Mouse (Mus musculus): Measurements from ENCODE around the gene Adamts12. TPM values are rescaled to one million over a fixed set of nuclear protein-coding genes. Genes with fewer than 3 reads are reported as not detected.

Gene Adamts12
- polyA plus RNA-seq, 2 experiments, result 8.7 to 10.6 TPM

DNA sequence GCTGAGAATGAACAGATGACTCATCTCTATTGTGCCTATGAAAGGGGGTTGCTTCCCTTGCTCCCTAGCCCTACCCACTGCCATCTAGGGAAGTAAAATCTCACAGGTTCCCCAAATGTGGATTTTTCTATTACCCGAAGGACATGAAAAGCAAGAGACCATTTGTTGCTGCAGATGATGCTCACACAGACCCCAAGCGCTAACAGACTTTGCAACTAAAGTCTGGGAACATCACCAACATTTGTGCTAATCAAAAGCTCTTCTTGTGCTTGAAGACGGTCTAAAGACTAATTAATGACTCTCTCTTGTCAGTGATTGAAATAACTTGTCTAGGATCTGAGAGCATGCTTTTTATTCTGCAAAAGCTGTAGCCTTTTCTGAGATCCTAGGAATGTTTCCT, 175.8 kb downstream of the Adamts12 start:
- H3K9ac ChIP-seq (ENCODE audit: low read depth, low read length, severe bottlenecking), result no peak overlapping the region
- no peaks in the 10 kb centered on the region for H3K27me3 ChIP-seq (ENCODE audit: control insufficient read depth, insufficient read depth, low read length)
- ATAC-seq (ENCODE audit: low FRiP score, low read depth), result no peak
- no peak overlapping the region for H3K4me3 ChIP-seq (replicated peaks; ENCODE audit: low read length)
- H3K4me1 ChIP-seq (ENCODE audit: control insufficient read depth, insufficient read depth, low read length), result no peaks in the 10 kb centered on the region
- DNase-seq (ENCODE audit: low spot score), result no peak
- TF ChIP-seq POLR2A (IDR thresholded peaks at IDR 0.05; ENCODE audit: borderline replicate concordance, extremely low read depth, insufficient read depth, insufficient read length), result no peak
- no peak overlapping the region for H3K4me2 ChIP-seq (replicated peaks; ENCODE audit: low read depth, low read length, severe bottlenecking)
- no peaks in the 10 kb centered on the region for H3K36me3 ChIP-seq (ENCODE audit: control insufficient read depth, insufficient read depth, low read length)
- H3K9me3 ChIP-seq (ENCODE audit: control insufficient read depth, low read length), result no peaks in the 10 kb centered on the region
- 82% methylated on average over 3 of the region's 3 CpGs for WGBS
- H3K27ac ChIP-seq (replicated peaks; ENCODE audit: low read depth, low read length), result no peak overlapping the region

DNA sequence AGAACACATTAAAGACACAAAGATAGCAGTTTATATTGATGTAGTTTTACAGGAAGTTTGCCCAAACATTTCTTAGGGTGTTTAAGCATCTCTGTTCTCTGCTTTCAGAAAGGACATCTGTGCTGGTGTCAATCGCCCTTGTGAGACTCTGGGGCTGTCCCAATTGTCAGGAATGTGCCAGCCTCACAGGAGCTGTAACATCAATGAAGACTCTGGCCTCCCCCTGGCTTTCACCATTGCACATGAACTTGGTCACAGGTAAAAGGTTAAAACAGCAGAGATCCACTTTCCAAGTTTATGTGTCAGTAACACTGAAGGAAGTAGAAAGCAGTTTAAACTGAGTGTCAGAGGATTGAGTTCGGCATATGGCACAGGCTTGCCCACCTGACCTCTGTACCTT, 176.7 kb downstream of the Adamts12 start:
- ATAC-seq (ENCODE audit: low FRiP score, low read depth) (no peak), DNase-seq (ENCODE audit: low spot score) (no peak)
- no peak overlapping the region for H3K27ac ChIP-seq (replicated peaks; ENCODE audit: low read depth, low read length)
- H3K4me3 ChIP-seq (replicated peaks; ENCODE audit: low read length), result no peak overlapping the region
- no peak overlapping the region for H3K9ac ChIP-seq (ENCODE audit: low read depth, low read length, severe bottlenecking)
- H3K4me2 ChIP-seq (replicated peaks; ENCODE audit: low read depth, low read length, severe bottlenecking), result no peak overlapping the region
- WGBS, result 69% methylated on average over 2 of the region's 2 CpGs
- H3K4me1 ChIP-seq (ENCODE audit: control insufficient read depth, insufficient read depth, low read length), result no peaks in the 10 kb centered on the region
- no peaks in the 10 kb centered on the region for H3K36me3 ChIP-seq (ENCODE audit: control insufficient read depth, insufficient read depth, low read length)
- TF ChIP-seq POLR2A (IDR thresholded peaks at IDR 0.05; ENCODE audit: borderline replicate concordance, extremely low read depth, insufficient read depth, insufficient read length), result no peak
- no peaks in the 10 kb centered on the region for H3K27me3 ChIP-seq (ENCODE audit: control insufficient read depth, insufficient read depth, low read length)
- H3K9me3 ChIP-seq (ENCODE audit: control insufficient read depth, low read length), result no peaks in the 10 kb centered on the region

DNA sequence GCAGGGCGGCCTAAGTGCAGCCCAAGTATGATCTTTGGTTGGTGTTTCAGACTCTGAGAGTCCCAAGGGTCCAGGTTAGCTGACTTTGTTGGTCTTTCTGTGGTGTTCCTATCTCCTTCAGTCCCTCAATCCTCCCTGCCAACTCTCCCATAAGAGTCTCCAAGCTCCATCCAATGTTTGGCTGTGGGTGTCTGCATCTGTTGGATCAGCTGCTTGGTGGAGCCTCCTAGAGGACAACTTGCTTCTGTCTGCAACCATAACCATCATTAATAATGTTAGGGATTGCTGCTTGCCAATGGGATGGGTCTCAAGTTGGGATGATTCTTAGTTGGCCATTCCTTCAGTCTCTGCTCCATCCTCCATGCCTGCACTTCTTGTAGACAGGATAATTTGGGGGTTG, 181.8 kb downstream of the Adamts12 start:
- DNase-seq (ENCODE audit: low spot score) (no peak), ATAC-seq (ENCODE audit: low FRiP score, low read depth) (no peak)
- no peaks in the 10 kb centered on the region for H3K27me3 ChIP-seq (ENCODE audit: control insufficient read depth, insufficient read depth, low read length)
- no peaks in the 10 kb centered on the region for H3K9me3 ChIP-seq (ENCODE audit: control insufficient read depth, low read length)
- no peak overlapping the region for H3K27ac ChIP-seq (replicated peaks; ENCODE audit: low read depth, low read length)
- H3K9ac ChIP-seq (ENCODE audit: low read depth, low read length, severe bottlenecking), result no peak overlapping the region
- no peaks in the 10 kb centered on the region for H3K4me1 ChIP-seq (ENCODE audit: control insufficient read depth, insufficient read depth, low read length)
- H3K36me3 ChIP-seq (ENCODE audit: control insufficient read depth, insufficient read depth, low read length), result no peaks in the 10 kb centered on the region
- H3K4me2 ChIP-seq (replicated peaks; ENCODE audit: low read depth, low read length, severe bottlenecking), result no peak overlapping the region
- no peak overlapping the region for H3K4me3 ChIP-seq (replicated peaks; ENCODE audit: low read length)
- TF ChIP-seq POLR2A (IDR thresholded peaks at IDR 0.05; ENCODE audit: borderline replicate concordance, extremely low read depth, insufficient read depth, insufficient read length), result no peak
- 64% methylated on average over 1 of the region's 1 CpGs for WGBS

DNA sequence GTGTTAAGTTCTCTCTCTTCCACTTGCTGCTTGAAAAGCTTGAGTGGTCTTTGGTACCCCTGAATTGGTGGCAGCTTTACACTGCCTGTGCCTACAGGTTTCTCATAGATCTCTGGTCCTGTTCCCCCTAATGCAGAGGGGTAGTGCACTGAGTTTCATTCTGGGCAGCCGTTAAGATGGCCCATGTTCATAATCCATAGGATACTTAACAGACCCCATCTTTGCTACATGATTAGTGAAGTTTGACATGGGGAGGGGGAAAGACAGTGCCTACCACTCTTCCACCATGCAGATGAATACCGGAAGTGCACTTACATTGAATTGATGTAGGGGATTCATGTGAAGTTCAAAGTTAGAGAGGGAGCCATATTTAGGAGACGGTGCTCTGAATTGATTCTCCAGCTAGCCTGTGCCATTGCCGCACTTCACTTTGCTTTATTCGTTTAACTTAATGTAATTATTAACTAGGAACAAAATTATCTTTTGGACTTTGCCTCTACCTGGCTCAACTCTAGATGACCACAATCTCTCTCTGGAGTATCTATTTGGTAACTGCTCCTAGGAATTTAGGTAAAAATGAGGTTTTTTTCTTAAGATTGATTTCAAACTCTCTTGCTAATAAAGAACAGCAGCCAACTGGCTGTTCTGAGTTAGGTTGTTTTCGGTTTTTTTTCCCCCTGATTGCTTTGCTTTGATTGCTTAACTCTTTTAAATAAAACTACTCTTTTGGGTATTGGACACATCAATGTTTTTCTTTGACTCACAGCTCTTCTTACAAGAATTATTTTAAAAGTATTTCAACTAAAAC, 214.9 kb downstream of the Adamts12 start:
- 92% methylated on average over 6 of the region's 6 CpGs for WGBS
- peaks cover 3% of the 10 kb centered on the region; the same call in 1 of the 2 replicates for H3K36me3 ChIP-seq (ENCODE audit: control insufficient read depth, insufficient read depth, low read length)
- H3K9ac ChIP-seq (ENCODE audit: low read depth, low read length, severe bottlenecking), result no peak overlapping the region
- TF ChIP-seq POLR2A (IDR thresholded peaks at IDR 0.05; ENCODE audit: borderline replicate concordance, extremely low read depth, insufficient read depth, insufficient read length), result no peak
- H3K27me3 ChIP-seq (ENCODE audit: control insufficient read depth, insufficient read depth, low read length), result no peaks in the 10 kb centered on the region
- no peak overlapping the region for H3K4me3 ChIP-seq (replicated peaks; ENCODE audit: low read length)
- ATAC-seq (ENCODE audit: low FRiP score, low read depth), result no peak
- no peak overlapping the region for H3K27ac ChIP-seq (replicated peaks; ENCODE audit: low read depth, low read length)
- H3K4me2 ChIP-seq (replicated peaks; ENCODE audit: low read depth, low read length, severe bottlenecking), result no peak overlapping the region
- no peaks in the 10 kb centered on the region for H3K4me1 ChIP-seq (ENCODE audit: control insufficient read depth, insufficient read depth, low read length)
- DNase-seq (ENCODE audit: low spot score), result no peak
- no peaks in the 10 kb centered on the region for H3K9me3 ChIP-seq (ENCODE audit: control insufficient read depth, low read length)

DNA sequence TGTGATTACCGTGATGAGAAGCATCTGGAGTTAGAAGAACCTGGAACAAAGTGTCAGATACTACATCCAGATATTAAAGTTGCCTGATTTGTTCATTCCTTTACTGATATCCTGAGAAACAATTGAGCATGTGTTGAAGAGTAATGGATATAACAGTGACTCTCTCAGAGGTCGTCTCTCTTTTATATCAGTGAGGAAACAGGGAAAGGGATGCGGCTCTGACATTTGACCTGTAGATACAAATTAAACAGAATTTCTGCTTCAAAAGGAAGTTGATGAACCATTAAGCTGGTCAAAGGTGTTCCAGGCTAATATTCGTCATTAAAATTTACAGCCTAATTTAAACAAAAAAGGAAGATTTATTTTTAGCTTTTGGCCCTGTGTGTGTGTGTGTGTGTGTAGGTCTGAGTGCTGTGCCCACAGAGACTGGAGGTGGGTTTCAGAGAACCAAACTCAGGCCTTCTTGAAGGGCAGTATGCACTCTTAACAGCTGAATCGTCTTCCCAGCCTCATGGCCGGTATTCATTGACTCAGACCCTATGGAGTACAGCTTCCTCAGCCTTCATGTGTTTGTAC, 216.2 kb downstream of the Adamts12 start:
- 54% methylated on average over 6 of the region's 6 CpGs for WGBS
- no peak overlapping the region for H3K27ac ChIP-seq (replicated peaks; ENCODE audit: low read depth, low read length)
- no peak for TF ChIP-seq POLR2A (IDR thresholded peaks at IDR 0.05; ENCODE audit: borderline replicate concordance, extremely low read depth, insufficient read depth, insufficient read length)

More for the DNA sequence above, 216.2 kb downstream of the Adamts12 start:
- H3K4me3 ChIP-seq (replicated peaks; ENCODE audit: low read length), result no peak overlapping the region
- no peaks in the 10 kb centered on the region for H3K27me3 ChIP-seq (ENCODE audit: control insufficient read depth, insufficient read depth, low read length)
- H3K9me3 ChIP-seq (ENCODE audit: control insufficient read depth, low read length), result no peaks in the 10 kb centered on the region
- H3K9ac ChIP-seq (ENCODE audit: low read depth, low read length, severe bottlenecking), result no peak overlapping the region
- H3K36me3 ChIP-seq (ENCODE audit: control insufficient read depth, insufficient read depth, low read length), result peaks cover 3% of the 10 kb centered on the region; the same call in 1 of the 2 replicates
- H3K4me1 ChIP-seq (ENCODE audit: control insufficient read depth, insufficient read depth, low read length), result no peaks in the 10 kb centered on the region
- H3K4me2 ChIP-seq (replicated peaks; ENCODE audit: low read depth, low read length, severe bottlenecking), result no peak overlapping the region
- ATAC-seq (ENCODE audit: low FRiP score, low read depth), result no peak
- no peak for DNase-seq (ENCODE audit: low spot score)

Data from limb, embryonic 14.5 days (tissue).